Mouse (Mus musculus) C2C12 (cell line): ENCODE measurements around the gene Spaca9.

ENCODE experiments used
- CTCF ChIP-seq: IDR thresholded peaks from one replicate; pipeline ENCODE4 v1.5.1; 2011; ENCODE audit not compliant: control insufficient read depth, insufficient read depth, insufficient read length
- MAX ChIP-seq: IDR thresholded peaks from one replicate; pipeline ENCODE4 v1.6.1; 2011; ENCODE audit warnings: mild to moderate bottlenecking, control low read depth
- MYOG ChIP-seq: IDR thresholded peaks from one replicate; pipeline ENCODE4 v1.6.1; 2011; ENCODE audit not compliant: control insufficient read depth, insufficient read length; ENCODE audit errors: extremely low read depth

DNA sequence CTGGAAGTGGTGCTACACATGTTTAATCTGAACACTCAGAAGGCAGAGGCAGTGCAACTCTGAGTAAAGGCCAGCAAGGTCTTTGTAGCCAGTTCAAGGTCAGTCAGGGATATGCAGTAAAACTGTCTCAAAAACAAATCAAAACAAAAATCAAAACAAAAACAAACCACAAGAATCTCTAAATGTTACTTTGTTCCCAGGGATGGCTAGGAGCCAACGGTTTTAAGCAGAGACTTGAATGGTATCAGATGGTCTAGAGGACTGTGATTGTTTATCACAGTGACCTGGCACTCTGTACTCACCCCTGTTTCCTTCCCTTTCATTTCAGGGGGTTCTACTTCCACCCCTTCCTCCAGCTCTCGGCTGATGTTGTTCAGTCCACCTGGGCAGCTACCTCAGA lies 28.1 kb downstream of the Spaca9 start:
- no peak for TF ChIP-seq MYOG
- no peak for TF ChIP-seq CTCF
- no peak for TF ChIP-seq MAX
